Mouse (Mus musculus) bone marrow macrophage, adult 2 months (primary cell): ENCODE results near the gene Map7d1.

Source experiments
- CTCF ChIP-seq: IDR thresholded peaks from 2 replicates; pipeline ENCODE4 v1.5.1; 2012; ENCODE audit warnings: low read depth, mild to moderate bottlenecking, low read length, moderate library complexity
- POLR2A ChIP-seq: IDR thresholded peaks from 2 replicates; pipeline ENCODE4 v1.6.1; 2012; ENCODE audit warnings: mild to moderate bottlenecking, low read depth, low read length, borderline replicate concordance

- TF ChIP-seq CTCF (no peak), POLR2A (no peak)
Observed at GRCm38 (mm10) chr4:126295937-126296336, 39.8 kb upstream of the Map7d1 start.
